17 mouse cellular contexts compared by ENCODE assay signal in the genomic region with DNA sequence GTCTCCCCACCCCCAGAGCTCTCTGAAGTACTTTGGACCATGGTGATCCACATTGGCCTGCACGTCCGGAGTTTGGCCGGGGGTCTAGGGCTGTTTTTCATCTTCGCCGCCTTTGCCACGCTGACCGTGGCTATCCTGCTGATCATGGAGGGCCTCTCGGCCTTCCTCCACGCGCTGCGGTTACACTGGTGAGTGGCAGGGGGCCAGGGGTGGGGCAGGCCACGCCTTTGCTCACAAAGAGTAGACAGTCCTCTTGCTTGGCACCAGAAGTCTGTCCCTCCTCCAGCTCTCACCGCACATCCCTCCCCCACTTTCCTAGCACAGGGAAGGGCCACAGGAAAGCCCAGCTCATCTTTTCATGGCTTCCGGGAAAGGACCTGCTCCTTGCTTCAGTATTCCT. TPM values are rescaled to one million over a fixed set of nuclear protein-coding genes. Genes with fewer than 3 reads are reported as not detected.
DNase-seq lines count a peak whose midpoint lies in the region; ATAC-seq and TF ChIP-seq lines count a peak whose summit lies in the region.
"Had no signal": no experiment of that assay in that cellular context is flagged by ENCODE, and none has a peak within 500 bp of the region (broad histone marks: within the 10 kb centered on the region; RNA-seq: fewer than 3 reads in every experiment).

No protein-coding gene starts in this region.

- H3K9ac ChIP-seq in heart, embryonic 16.5 days (ENCODE audit: low read length) = no peak overlapping the region
- 0 out of 2 replicates have a peak overlapping the region, but pooled peaks have one; percentile 9 for H3K9ac ChIP-seq in lung, embryonic 14.5 days
- no peak overlapping the region for H3K9ac ChIP-seq in forebrain, embryonic 16.5 days (replicated peaks; ENCODE audit: low read depth, low read length)
- H3K9ac ChIP-seq: midbrain, embryonic 13.5 days had no signal

- peak overlapping the region; percentile 51; the same call in 1 of the 2 replicates for H3K27ac ChIP-seq in heart, embryonic 16.5 days (ENCODE audit: low read length)
- no peak overlapping the region for H3K27ac ChIP-seq in lung, embryonic 14.5 days (ENCODE audit: low read depth)
- no peak overlapping the region for H3K27ac ChIP-seq in forebrain, embryonic 16.5 days (ENCODE audit: low read length)
- H3K27ac ChIP-seq: left cerebral cortex, adult 2 months; midbrain, embryonic 13.5 days had no signal

- WGBS in heart, embryonic 16.5 days = 69% methylated on average over 14 of the region's 14 CpGs
- WGBS in lung, embryonic 14.5 days = 72% methylated on average over 14 of the region's 14 CpGs
- 53% methylated on average over 14 of the region's 14 CpGs for WGBS in lung, adult 2 months
- 86% methylated on average over 14 of the region's 14 CpGs for WGBS in forebrain, embryonic 16.5 days

- H3K36me3 ChIP-seq in heart, embryonic 16.5 days (ENCODE audit: control insufficient read depth, insufficient read depth) = peaks cover 10% of the 10 kb centered on the region
- H3K36me3 ChIP-seq in lung, embryonic 14.5 days (ENCODE audit: insufficient read depth) = peaks cover 49% of the 10 kb centered on the region
- H3K36me3 ChIP-seq in forebrain, embryonic 16.5 days (ENCODE audit: control insufficient read depth, insufficient read depth) = peaks cover 20% of the 10 kb centered on the region

- 0 out of 2 replicates have a peak, but pooled peaks cover 4% of the 10 kb centered on the region for H3K9me3 ChIP-seq in heart, embryonic 16.5 days (replicated peaks; ENCODE audit: control insufficient read depth, low read length)
- H3K9me3 ChIP-seq in lung, embryonic 14.5 days (ENCODE audit: low read depth, low read length) = no peaks in the 10 kb centered on the region
- no peaks in the 10 kb centered on the region for H3K9me3 ChIP-seq in forebrain, embryonic 16.5 days (ENCODE audit: control insufficient read depth, low read length)
- H3K9me3 ChIP-seq: midbrain, embryonic 13.5 days had no signal

- TF ChIP-seq POLR2A in lung, adult 2 months (IDR thresholded peaks at IDR 0.05; ENCODE audit: borderline replicate concordance, extremely low read depth, low read depth, low read length) = no peak

- no peaks in the 10 kb centered on the region for H3K27me3 ChIP-seq in heart, embryonic 16.5 days (ENCODE audit: control insufficient read depth, insufficient read depth, low read length)
- H3K27me3 ChIP-seq in lung, embryonic 14.5 days (ENCODE audit: insufficient read depth, low read length) = no peaks in the 10 kb centered on the region
- no peaks in the 10 kb centered on the region for H3K27me3 ChIP-seq in forebrain, embryonic 16.5 days (replicated peaks; ENCODE audit: control insufficient read depth, insufficient read depth, low read length)
- H3K27me3 ChIP-seq: heart, embryonic 12.5 days; midbrain, embryonic 13.5 days had no signal

- no peak overlapping the region for H3K4me3 ChIP-seq in heart, embryonic 16.5 days (ENCODE audit: low read length)
- H3K4me3 ChIP-seq in lung, embryonic 14.5 days (ENCODE audit: low read depth, low read length) = no peak overlapping the region
- H3K4me3 ChIP-seq in lung, adult 2 months (replicated peaks; ENCODE audit: extremely low read depth, low read depth, low read length) = no peak overlapping the region
- no peak overlapping the region for H3K4me3 ChIP-seq in forebrain, embryonic 16.5 days (replicated peaks; ENCODE audit: low read length)
- H3K4me3 ChIP-seq: heart, embryonic 12.5 days; left cerebral cortex, adult 2 months; midbrain, embryonic 13.5 days had no signal

- TF ChIP-seq CTCF in lung, embryonic 14.5 days (IDR thresholded peaks at IDR 0.05; ENCODE audit: low read depth) = no peak
- no peak for TF ChIP-seq CTCF in lung, adult 2 months (IDR thresholded peaks at IDR 0.05; ENCODE audit: insufficient read depth, low read length)

- H3K4me1 ChIP-seq in heart, embryonic 16.5 days (ENCODE audit: control insufficient read depth, insufficient read depth, low read length) = peaks cover 60% of the 10 kb centered on the region
- H3K4me1 ChIP-seq in lung, embryonic 14.5 days (ENCODE audit: insufficient read depth) = peaks cover 34% of the 10 kb centered on the region
- H3K4me1 ChIP-seq in lung, adult 2 months (ENCODE audit: control insufficient read depth, insufficient read depth, low read length) = peaks cover 28% of the 10 kb centered on the region
- no peaks in the 10 kb centered on the region for H3K4me1 ChIP-seq in forebrain, embryonic 16.5 days (replicated peaks; ENCODE audit: control insufficient read depth, insufficient read depth, low read length)
- H3K4me1 ChIP-seq: midbrain, embryonic 13.5 days had no signal

- H3K4me2 ChIP-seq in heart, embryonic 16.5 days (ENCODE audit: low read depth, low read length) = no peak overlapping the region
- no peak overlapping the region for H3K4me2 ChIP-seq in lung, embryonic 14.5 days
- H3K4me2 ChIP-seq in forebrain, embryonic 16.5 days (ENCODE audit: low read length) = no peak overlapping the region
- H3K4me2 ChIP-seq: heart, embryonic 12.5 days; midbrain, embryonic 13.5 days had no signal

- ATAC-seq in cerebellum, adult (ENCODE audit: insufficient number of reproducible peaks, low FRiP score, low TSS enrichment) = no peak
- ATAC-seq in heart, embryonic 16.5 days (replicated peaks; ENCODE audit: extremely low read depth, insufficient read depth, low FRiP score) = no peak
- no peak for ATAC-seq in lung, embryonic 14.5 days (ENCODE audit: insufficient read depth)
- ATAC-seq in megakaryocyte-erythroid progenitor cell, adult 5-6 weeks (replicated peaks; ENCODE audit: low FRiP score, low TSS enrichment, poor library complexity, severe bottlenecking) = 0 out of 2 replicates have a peak, but pooled peaks have one; percentile 43
- no peak for ATAC-seq in forebrain, embryonic 16.5 days
- ATAC-seq: forebrain, embryonic 14.5 days; midbrain, embryonic 13.5 days had no signal

- peak; percentile 21 for DNase-seq in cerebellum, adult 9-10 months
- no peak for DNase-seq in heart, adult 11 months
- no peak for DNase-seq in lung, embryonic 14.5 days
- DNase-seq in lung, adult 2 months = no peak
- DNase-seq: cerebellum, adult 2 months; embryo, embryonic 11 days; kidney, adult 9 months; right cerebral cortex, postnatal 14 days; thymus, postnatal 25 days had no signal

RNA-seq across cellular contexts. Expression of gene Naglu, which starts 14.4 kb away (rescaled TPM):
- polyA plus RNA-seq in heart, embryonic 16.5 days (2015; fragmentation: Nextera tagmentation; extraction: Ambion mirVana) = 11.5 and 13.1 TPM in 2 replicates
- 13.2 and 14.0 TPM in 2 replicates for polyA plus RNA-seq in lung, embryonic 14.5 days (2014; fragmentation: Nextera tagmentation; extraction: Ambion mirVana)
- polyA plus RNA-seq in lung, adult 2 months (2012; rRNA removed) = 32.2 and 33.5 TPM in 2 replicates
- 1.5 and 4.3 TPM in 2 replicates for total RNA-seq in megakaryocyte-erythroid progenitor cell, adult 5-6 weeks (2014; fragmentation: Nextera tagmentation)
- 3.1 and 4.5 TPM in 2 replicates for total RNA-seq in megakaryocyte-erythroid progenitor cell, adult 5-6 weeks (2017)
- 7.1 and 8.0 TPM in 2 replicates for polyA plus RNA-seq in forebrain, embryonic 16.5 days (2015; fragmentation: Nextera tagmentation; extraction: Ambion mirVana)

RNA-seq across cellular contexts. Expression of gene Hsd17b1, which starts 22.8 kb away (rescaled TPM):
- polyA plus RNA-seq in heart, embryonic 16.5 days (2015; fragmentation: Nextera tagmentation; extraction: Ambion mirVana) = 0.21 and 0.28 TPM in 2 replicates
- polyA plus RNA-seq in lung, embryonic 14.5 days (2014; fragmentation: Nextera tagmentation; extraction: Ambion mirVana) = not detected in 2 replicates
- polyA plus RNA-seq in lung, adult 2 months (2012; rRNA removed) = 0.17 and 0.29 TPM in 2 replicates
- not detected in 2 replicates for total RNA-seq in megakaryocyte-erythroid progenitor cell, adult 5-6 weeks (2014; fragmentation: Nextera tagmentation)
- not detected in 2 replicates for total RNA-seq in megakaryocyte-erythroid progenitor cell, adult 5-6 weeks (2017)
- polyA plus RNA-seq in forebrain, embryonic 16.5 days (2015; fragmentation: Nextera tagmentation; extraction: Ambion mirVana) = 0.25 and 0.30 TPM in 2 replicates
- polyA plus RNA-seq: forebrain, embryonic 14.5 days; heart, embryonic 12.5 days; midbrain, embryonic 13.5 days had no signal

RNA-seq across cellular contexts. Expression of gene Coasy, which starts 26.9 kb away (rescaled TPM):
- 29.9 and 30.0 TPM in 2 replicates for polyA plus RNA-seq in heart, embryonic 16.5 days (2015; fragmentation: Nextera tagmentation; extraction: Ambion mirVana)
- polyA plus RNA-seq in lung, embryonic 14.5 days (2014; fragmentation: Nextera tagmentation; extraction: Ambion mirVana) = 37.9 and 38.0 TPM in 2 replicates
- 40.2 and 43.9 TPM in 2 replicates for polyA plus RNA-seq in lung, adult 2 months (2012; rRNA removed)
- 27.3 and 30.7 TPM in 2 replicates for total RNA-seq in megakaryocyte-erythroid progenitor cell, adult 5-6 weeks (2014; fragmentation: Nextera tagmentation)
- 15.1 and 17.2 TPM in 2 replicates for total RNA-seq in megakaryocyte-erythroid progenitor cell, adult 5-6 weeks (2017)
- polyA plus RNA-seq in forebrain, embryonic 16.5 days (2015; fragmentation: Nextera tagmentation; extraction: Ambion mirVana) = 45.9 and 48.1 TPM in 2 replicates

RNA-seq across cellular contexts. Expression of gene Mlx, which starts 31.7 kb away (rescaled TPM):
- polyA plus RNA-seq in heart, embryonic 16.5 days (2015; fragmentation: Nextera tagmentation; extraction: Ambion mirVana) = 38.6 and 41.7 TPM in 2 replicates
- 39.1 and 40.5 TPM in 2 replicates for polyA plus RNA-seq in lung, embryonic 14.5 days (2014; fragmentation: Nextera tagmentation; extraction: Ambion mirVana)
- 25.5 and 47.0 TPM in 2 replicates for polyA plus RNA-seq in lung, adult 2 months (2012; rRNA removed)
- total RNA-seq in megakaryocyte-erythroid progenitor cell, adult 5-6 weeks (2014; fragmentation: Nextera tagmentation) = 46.8 and 53.3 TPM in 2 replicates
- total RNA-seq in megakaryocyte-erythroid progenitor cell, adult 5-6 weeks (2017) = 34.5 and 74.8 TPM in 2 replicates
- polyA plus RNA-seq in forebrain, embryonic 16.5 days (2015; fragmentation: Nextera tagmentation; extraction: Ambion mirVana) = 94.6 and 102 TPM in 2 replicates

RNA-seq across cellular contexts. Expression of gene Psmc3ip, which starts 39.8 kb away (rescaled TPM):
- polyA plus RNA-seq in heart, embryonic 16.5 days (2015; fragmentation: Nextera tagmentation; extraction: Ambion mirVana) = 22.6 and 25.7 TPM in 2 replicates
- 39.9 and 44.1 TPM in 2 replicates for polyA plus RNA-seq in lung, embryonic 14.5 days (2014; fragmentation: Nextera tagmentation; extraction: Ambion mirVana)
- 1.5 and 2.1 TPM in 2 replicates for polyA plus RNA-seq in lung, adult 2 months (2012; rRNA removed)
- total RNA-seq in megakaryocyte-erythroid progenitor cell, adult 5-6 weeks (2014; fragmentation: Nextera tagmentation) = 26.2 and 65.9 TPM in 2 replicates
- total RNA-seq in megakaryocyte-erythroid progenitor cell, adult 5-6 weeks (2017) = 38.0 and 79.3 TPM in 2 replicates
- 37.3 and 43.6 TPM in 2 replicates for polyA plus RNA-seq in forebrain, embryonic 16.5 days (2015; fragmentation: Nextera tagmentation; extraction: Ambion mirVana)
